Mouse (Mus musculus): Measurements from ENCODE around the gene Eif2ak2. TPM values are rescaled to one million over a fixed set of nuclear protein-coding genes. Genes with fewer than 3 reads are reported as not detected.

The Eif2ak2 gene
- total and polyA plus RNA-seq, 3 experiments, result 14.1 to 18.1 TPM; not detected in 1

GRCm38 (mm10) chr17:78856243-78856642 is 26.1 kb downstream of the Eif2ak2 start:
- H3K4me1 ChIP-seq (ENCODE audit: control insufficient read depth in 1 of 2, insufficient read depth in 2 of 2, low read length in 2 of 2), result no peaks in the 10 kb centered on the region
- TF ChIP-seq SIN3A (IDR thresholded peaks at IDR 0.05; ENCODE audit: low read length) (no peak), NRF1 (IDR thresholded peaks at IDR 0.05; ENCODE audit: insufficient read depth, low read depth, low read length, poor library complexity, severe bottlenecking) (no peak), GABPA (IDR thresholded peaks at IDR 0.05; ENCODE audit: low read depth, low read length) (no peak), MAX (IDR thresholded peaks at IDR 0.05; ENCODE audit: low read length) (no peak), EP300 (IDR thresholded peaks at IDR 0.05; ENCODE audit: low read depth in 1 of 2, low read length in 2 of 2) (no peak), UBTF (IDR thresholded peaks at IDR 0.05; ENCODE audit: borderline replicate concordance, insufficient read depth, low read depth, low read length) (no peak), E2F4 (IDR thresholded peaks at IDR 0.05; ENCODE audit: borderline replicate concordance, low read depth, low read length) (no peak), KAT2A (conservative IDR thresholded peaks at IDR 0.05; ENCODE audit: low read depth, low read length) (no peak), POLR2AphosphoS2 (IDR thresholded peaks at IDR 0.05; ENCODE audit: low read length) (no peak), NELFE (IDR thresholded peaks at IDR 0.05; ENCODE audit: low read depth, low read length) (no peak), TCF12 (IDR thresholded peaks at IDR 0.05; ENCODE audit: low read depth, low read length) (no peak), JUND (IDR thresholded peaks at IDR 0.05; ENCODE audit: low read depth, low read length) (no peak), HCFC1 (IDR thresholded peaks at IDR 0.05; ENCODE audit: low read depth, low read length) (no peak)
- no peak overlapping the region for H3K9ac ChIP-seq (ENCODE audit: control insufficient read depth, low read depth, low read length, poor library complexity, severe bottlenecking)
- H3K4me3 ChIP-seq (ENCODE audit: control insufficient read depth in 1 of 2, insufficient read depth in 1 of 2, low read depth in 2 of 2, low read length in 2 of 2), result no peak overlapping the region
- no peaks in the 10 kb centered on the region for H3K9me3 ChIP-seq (replicated peaks; ENCODE audit: insufficient read depth, low read length)
- H3K27ac ChIP-seq (ENCODE audit: control insufficient read depth, low read depth, low read length), result no peak overlapping the region
- no peak for DNase-seq (ENCODE audit: low read depth, low spot score)
- H3K27me3 ChIP-seq (ENCODE audit: control insufficient read depth in 1 of 2, insufficient read depth in 2 of 2, low read length in 2 of 2), result no peaks in the 10 kb centered on the region
- H3K79me2 ChIP-seq (ENCODE audit: control insufficient read depth, insufficient read depth, low read length, poor library complexity), result no peaks in the 10 kb centered on the region
- H3K36me3 ChIP-seq (ENCODE audit: control insufficient read depth in 1 of 2, insufficient read depth in 2 of 2, low read length in 2 of 2), result peaks cover 0 to 4% of the 10 kb centered on the region in 2 experiments; a peak in 2 of 4 replicates

GRCm38 (mm10) chr17:78842271-78842928 is 40.0 kb downstream of the Eif2ak2 start:
- H3K4me1 ChIP-seq (ENCODE audit: control insufficient read depth in 1 of 2, insufficient read depth in 2 of 2, low read length in 2 of 2), result no peaks in the 10 kb centered on the region
- no peak for DNase-seq (ENCODE audit: low read depth, low spot score)
- H3K36me3 ChIP-seq (ENCODE audit: control insufficient read depth in 1 of 2, insufficient read depth in 2 of 2, low read length in 2 of 2), result no peaks in the 10 kb centered on the region
- H3K9ac ChIP-seq (ENCODE audit: control insufficient read depth, low read depth, low read length, poor library complexity, severe bottlenecking), result no peak overlapping the region
- H3K27me3 ChIP-seq (ENCODE audit: control insufficient read depth in 1 of 2, insufficient read depth in 2 of 2, low read length in 2 of 2), result no peaks in the 10 kb centered on the region
- no peak overlapping the region for H3K27ac ChIP-seq (ENCODE audit: control insufficient read depth, low read depth, low read length)
- no peak overlapping the region for H3K4me3 ChIP-seq (ENCODE audit: control insufficient read depth in 1 of 2, insufficient read depth in 1 of 2, low read depth in 2 of 2, low read length in 2 of 2)
- H3K9me3 ChIP-seq (replicated peaks; ENCODE audit: insufficient read depth, low read length), result no peaks in the 10 kb centered on the region
- TF ChIP-seq MAFK (IDR thresholded peaks at IDR 0.05; ENCODE audit: borderline replicate concordance, low read depth, low read length) (no peak), NELFE (IDR thresholded peaks at IDR 0.05; ENCODE audit: low read depth, low read length) (no peak), ZMIZ1 (IDR thresholded peaks at IDR 0.05; ENCODE audit: low read depth, low read length) (no peak), CHD1 (IDR thresholded peaks at IDR 0.05; ENCODE audit: low read depth, low read length) (no peak), ELF1 (IDR thresholded peaks at IDR 0.05; ENCODE audit: low read depth, low read length) (no peak), CHD2 (IDR thresholded peaks at IDR 0.05; ENCODE audit: low read length) (no peak), POLR2AphosphoS2 (IDR thresholded peaks at IDR 0.05; ENCODE audit: low read length) (no peak), ZC3H11A (IDR thresholded peaks at IDR 0.05; ENCODE audit: low read depth, low read length) (no peak), GABPA (IDR thresholded peaks at IDR 0.05; ENCODE audit: low read depth, low read length) (no peak), HCFC1 (IDR thresholded peaks at IDR 0.05; ENCODE audit: low read depth, low read length) (no peak), RAD21 (IDR thresholded peaks at IDR 0.05; ENCODE audit: low read depth, low read length) (no peak), POLR2AphosphoS5 (IDR thresholded peaks at IDR 0.05; ENCODE audit: borderline replicate concordance, low read depth, low read length) (no peak), MAZ (IDR thresholded peaks at IDR 0.05; ENCODE audit: low read depth, low read length) (no peak), TCF12 (IDR thresholded peaks at IDR 0.05; ENCODE audit: low read depth, low read length) (no peak), MYC (IDR thresholded peaks at IDR 0.05; ENCODE audit: low read depth, low read length) (no peak), CTCF (IDR thresholded peaks at IDR 0.05 in 2 of 3, conservative IDR thresholded peaks at IDR 0.05 in 1 of 3; ENCODE audit: control insufficient read depth in 1 of 3, insufficient read depth in 1 of 3, low read depth in 2 of 3, low read length in 3 of 3, poor library complexity in 1 of 3, severe bottlenecking in 1 of 3) (no peak), TBP (IDR thresholded peaks at IDR 0.05; ENCODE audit: low read depth, low read length) (no peak)
- no peaks in the 10 kb centered on the region for H3K79me2 ChIP-seq (ENCODE audit: control insufficient read depth, insufficient read depth, low read length, poor library complexity)

Measured in MEL (cell line).